Mouse (Mus musculus) hindbrain, postnatal 0 days (tissue): ENCODE results near the gene Arhgef9. TPM values are rescaled to one million over a fixed set of nuclear protein-coding genes. Genes with fewer than 3 reads are reported as not detected.

Experiments used
- ATAC-seq: fragments of 200-750 bp; cut with Nextera tagmentation; 2 replicates; pipeline ENCODE4 v1.8.0; 2017; ENCODE audit warnings: mild to moderate bottlenecking, moderate TSS enrichment, moderate library complexity
- DNase-seq: peaks from one replicate; pipeline ENCODE4 v3.0.0-alpha.2; 2015; ENCODE audit warnings: low spot score
- H3K27ac ChIP-seq: fragments of 300-500 bp; sonication (generic); 2 replicates; pipeline ENCODE4 v1.5.1; 2014; ENCODE audit warnings: mild to moderate bottlenecking
- H3K27me3 ChIP-seq: fragments of 300-500 bp; sonication (generic); 2 replicates; pipeline ENCODE4 v1.6.1; 2014; ENCODE audit warnings: low read length, mixed read lengths; ENCODE audit not compliant: insufficient read depth
- H3K36me3 ChIP-seq: fragments of 300-500 bp; sonication (generic); 2 replicates; pipeline ENCODE4 v1.6.1; 2014; ENCODE audit warnings: low read length, mixed read lengths; ENCODE audit not compliant: insufficient read depth
- H3K4me1 ChIP-seq: fragments of 300-500 bp; sonication (generic); 2 replicates; pipeline ENCODE4 v1.6.1; 2014; ENCODE audit warnings: antibody characterized with exemption, low read length, mixed read lengths; ENCODE audit not compliant: insufficient read depth
- H3K4me2 ChIP-seq: fragments of 300-500 bp; sonication (generic); 2 replicates; pipeline ENCODE4 v1.6.1; 2014; ENCODE audit warnings: low read depth, mild to moderate bottlenecking, low read length, moderate library complexity, mixed read lengths
- H3K4me3 ChIP-seq: fragments of 300-500 bp; sonication (generic); 2 replicates; pipeline ENCODE4 v1.5.1; 2014; ENCODE audit warnings: low read length
- H3K9ac ChIP-seq: fragments of 300-500 bp; sonication (generic); replicated peaks from 2 replicates; pipeline ENCODE4 v1.6.1; 2014; ENCODE audit warnings: mild to moderate bottlenecking, low read length, moderate library complexity, mixed read lengths
- H3K9me3 ChIP-seq: fragments of 300-500 bp; sonication (generic); 2 replicates; pipeline ENCODE4 v1.6.1; 2016; ENCODE audit warnings: low read length, mixed read lengths
- CTCF ChIP-seq: IDR thresholded peaks from 2 replicates; pipeline ENCODE4 v1.5.1; 2016; ENCODE audit warnings: antibody characterized with exemption, control low read depth, low read depth
- WGBS: fragments of 180-500 bp; shearing (Covaris S2); extraction: QIAGEN DNeasy Blood & Tissue Kit; methylation state at CpG from one replicate; pipeline ENCODE4 v1.1.7; 2014; 5-methylcytosine and 5-hydroxymethylcytosine counted together
- polyA plus RNA-seq: library from polyadenylated mRNA; unstranded; fragments of >200 nt; fragmentation: Nextera tagmentation; extraction: Ambion mirVana; gene quantifications from 2 replicates; pipeline ENCODE4 v1.2.1, GENCODE M21; 2015
- total RNA-seq: library from RNA; depleted of rRNA; stranded (reverse); fragments of >200 nt; gene quantifications from 2 replicates; pipeline ENCODE4 v1.2.3, GENCODE M21; 2014; rRNA removed

Arhgef9 gene
- total and polyA plus RNA-seq, 2 experiments from 2014 or later: 33.3 to 60.6 TPM

GRCm38 (mm10) chrX:95012033-95012432 is 184.6 kb downstream of the Arhgef9 start:
- no peaks in the 10 kb centered on the region for H3K27me3 ChIP-seq
- H3K4me3 ChIP-seq: no peak overlapping the region
- DNase-seq (peak; percentile 74), ATAC-seq (no peak)
- H3K36me3 ChIP-seq: no peaks in the 10 kb centered on the region
- 30% methylated on average over 4 of the region's 4 CpGs for WGBS
- no peaks in the 10 kb centered on the region for H3K4me1 ChIP-seq
- H3K4me2 ChIP-seq: no peak overlapping the region
- peak; percentile 67 for TF ChIP-seq CTCF
- H3K9ac ChIP-seq: no peak overlapping the region
- no peak overlapping the region for H3K27ac ChIP-seq
- no peaks in the 10 kb centered on the region for H3K9me3 ChIP-seq

Other genes starting within 250 kb of the Arhgef9 start
- gene Spin4, start 170.2 kb downstream of the Arhgef9 start, total RNA-seq: 3.9 and 5.1 TPM in 2 replicates
- 3.4 and 3.5 TPM in 2 replicates for gene Spin4, start 170.2 kb downstream of the Arhgef9 start, polyA plus RNA-seq
- gene Amer1, start 248.0 kb upstream of the Arhgef9 start, total RNA-seq: 18.3 and 19.0 TPM in 2 replicates
- 12.5 and 13.0 TPM in 2 replicates for gene Amer1, start 248.0 kb upstream of the Arhgef9 start, polyA plus RNA-seq